Mouse (Mus musculus): ENCODE data around the gene Mad1l1. TPM values are rescaled to one million over a fixed set of nuclear protein-coding genes. Genes with fewer than 3 reads are reported as not detected.

Gene Mad1l1
- polyA plus RNA-seq, 1 experiment from 2014 or later: 39.8 TPM

DNA sequence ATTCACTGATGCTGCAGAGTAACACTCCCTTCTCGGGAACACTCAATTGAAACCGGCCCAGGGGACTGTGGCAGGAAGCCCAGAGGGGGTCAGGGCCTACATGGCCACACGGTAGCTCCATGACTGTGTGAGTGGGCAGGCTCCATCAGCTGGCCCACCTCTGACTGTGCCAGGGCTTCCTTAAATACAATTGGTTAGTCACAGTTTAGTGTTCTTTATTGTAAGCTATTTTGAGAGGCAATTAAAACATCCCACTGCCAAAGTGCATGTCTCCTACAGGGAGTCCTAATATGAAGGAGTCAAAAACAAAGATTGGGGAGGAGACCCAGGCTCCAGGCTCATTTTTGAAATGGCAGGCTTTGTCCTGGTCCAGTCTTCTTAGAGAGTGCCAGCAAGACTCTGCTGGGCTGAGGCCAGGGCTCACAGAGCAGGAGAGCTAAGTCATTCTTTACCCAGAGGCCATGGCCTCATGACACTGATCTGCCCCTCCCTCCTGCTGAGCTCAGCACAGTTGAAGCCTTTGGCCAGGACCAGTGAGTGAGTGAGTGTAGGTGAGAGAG is 297.3 kb downstream of the Mad1l1 start:
- Histone ChIP-seq H3K4me1 (no peaks in the 10 kb centered on the region), H3K9me3 (no peaks in the 10 kb centered on the region), H3K36me3 (no peaks in the 10 kb centered on the region), H3K4me2 (no peak overlapping the region), H3K27me3 (replicated peaks) (no peaks in the 10 kb centered on the region), H3K4me3 (replicated peaks) (no peak overlapping the region), H3K9ac (no peak overlapping the region), H3K27ac (no peak overlapping the region)
- 63% methylated on average over 3 of the region's 3 CpGs for WGBS
- ATAC-seq (ENCODE audit: insufficient read depth, low FRiP score, low read depth): peak; percentile 72; the same call in 1 of the 2 replicates

DNA sequence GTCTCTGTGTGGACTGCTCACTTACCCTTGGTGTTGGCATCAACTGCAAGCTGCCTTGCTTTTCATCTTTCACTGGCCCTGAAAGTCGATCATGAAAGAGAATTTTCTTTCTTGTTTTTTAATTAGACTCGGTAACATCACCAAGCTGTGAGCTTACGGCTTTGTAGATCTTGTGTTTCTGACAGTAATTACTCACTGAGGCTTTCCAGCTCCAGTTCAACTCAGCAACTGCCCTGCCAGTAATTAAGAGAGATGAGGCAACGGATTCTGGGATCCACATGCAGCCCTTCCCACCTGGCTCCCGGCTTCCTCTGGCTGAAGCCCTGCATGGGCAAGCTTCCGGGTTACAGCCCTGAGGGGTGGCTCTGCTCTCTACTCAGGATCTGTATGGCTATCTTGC is 298.5 kb downstream of the Mad1l1 start:
- no peaks in the 10 kb centered on the region for H3K9me3 ChIP-seq
- H3K27me3 ChIP-seq (replicated peaks): no peaks in the 10 kb centered on the region
- no peak overlapping the region for H3K9ac ChIP-seq
- ATAC-seq (ENCODE audit: insufficient read depth, low FRiP score, low read depth): no peak
- WGBS: 79% methylated on average over 6 of the region's 6 CpGs
- H3K4me2 ChIP-seq: no peak overlapping the region
- no peak overlapping the region for H3K4me3 ChIP-seq (replicated peaks)
- no peaks in the 10 kb centered on the region for H3K36me3 ChIP-seq
- H3K27ac ChIP-seq: no peak overlapping the region
- no peaks in the 10 kb centered on the region for H3K4me1 ChIP-seq

- no peak overlapping the region for H3K27ac ChIP-seq
- no peaks in the 10 kb centered on the region for H3K27me3 ChIP-seq (replicated peaks)
- no peak overlapping the region for H3K4me2 ChIP-seq
- H3K9me3 ChIP-seq: no peaks in the 10 kb centered on the region
- no peaks in the 10 kb centered on the region for H3K36me3 ChIP-seq
- H3K9ac ChIP-seq: no peak overlapping the region
- ATAC-seq (ENCODE audit: insufficient read depth, low FRiP score, low read depth): no peak
- H3K4me3 ChIP-seq (replicated peaks): no peak overlapping the region
- H3K4me1 ChIP-seq: no peaks in the 10 kb centered on the region
- WGBS: 83% methylated on average over 10 of the region's 10 CpGs
Observed at GRCm38 (mm10) chr5:140021755-140022154, 299.6 kb downstream of the Mad1l1 start.

DNA sequence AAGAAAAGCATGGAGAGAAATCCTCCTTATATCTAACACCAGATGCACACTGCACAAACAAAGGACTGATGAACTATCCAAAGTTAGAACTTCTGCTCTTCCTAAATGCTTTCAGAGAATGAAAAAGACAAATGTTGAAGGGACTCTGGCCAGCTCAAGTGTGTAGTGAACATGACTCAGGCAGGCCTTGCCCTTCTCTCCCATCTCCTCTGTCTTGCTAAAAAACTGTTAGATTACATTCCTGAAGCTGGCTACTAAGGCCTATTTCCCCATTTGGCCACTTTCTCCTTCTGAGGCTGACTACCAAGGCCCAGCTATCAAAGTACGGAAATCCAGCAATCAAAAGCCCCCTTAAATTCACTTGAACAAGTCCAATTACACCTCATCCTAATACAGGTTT is 301.7 kb downstream of the Mad1l1 start:
- Histone ChIP-seq H3K4me3 (replicated peaks) (no peak overlapping the region), H3K9ac (no peak overlapping the region), H3K4me2 (no peak overlapping the region), H3K4me1 (peaks cover 2% of the 10 kb centered on the region; the same call in 1 of the 2 replicates), H3K9me3 (no peaks in the 10 kb centered on the region), H3K36me3 (no peaks in the 10 kb centered on the region), H3K27me3 (replicated peaks) (no peaks in the 10 kb centered on the region), H3K27ac (no peak overlapping the region)
- 97% methylated on average over 1 of the region's 1 CpGs for WGBS
- no peak for ATAC-seq (ENCODE audit: insufficient read depth, low FRiP score, low read depth)

DNA sequence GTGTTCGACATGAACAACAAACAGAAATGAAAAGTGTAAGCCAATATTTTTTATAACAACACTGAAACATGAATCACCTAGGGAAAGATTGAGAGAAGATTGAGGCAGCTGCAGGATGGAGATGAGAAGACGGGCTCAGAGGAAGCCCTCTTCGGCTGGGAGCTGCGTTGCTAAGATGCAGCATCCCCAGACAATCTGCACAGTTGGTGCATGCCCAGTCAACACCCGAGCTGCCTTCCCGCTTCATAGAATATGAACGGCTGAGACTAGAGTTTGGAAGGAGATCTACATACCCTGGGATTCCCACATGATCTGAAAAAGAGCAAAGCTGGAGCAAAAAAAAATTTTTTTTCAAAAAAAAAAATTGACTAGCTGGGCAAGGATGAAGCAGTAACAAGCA is 302.6 kb downstream of the Mad1l1 start:
- H3K9ac ChIP-seq: no peak overlapping the region
- no peaks in the 10 kb centered on the region for H3K9me3 ChIP-seq
- 89% methylated on average over 7 of the region's 7 CpGs for WGBS
- H3K36me3 ChIP-seq: no peaks in the 10 kb centered on the region
- H3K27me3 ChIP-seq (replicated peaks): no peaks in the 10 kb centered on the region
- H3K4me2 ChIP-seq: no peak overlapping the region
- no peak overlapping the region for H3K4me3 ChIP-seq (replicated peaks)
- ATAC-seq (ENCODE audit: insufficient read depth, low FRiP score, low read depth): no peak
- peaks cover 2% of the 10 kb centered on the region; the same call in 1 of the 2 replicates for H3K4me1 ChIP-seq
- no peak overlapping the region for H3K27ac ChIP-seq

- Histone ChIP-seq H3K9me3 (no peaks in the 10 kb centered on the region), H3K4me3 (replicated peaks) (no peak overlapping the region), H3K4me2 (no peak overlapping the region), H3K27me3 (replicated peaks) (no peaks in the 10 kb centered on the region), H3K36me3 (no peaks in the 10 kb centered on the region), H3K4me1 (peaks cover 2% of the 10 kb centered on the region; the same call in 1 of the 2 replicates), H3K9ac (no peak overlapping the region), H3K27ac (no peak overlapping the region)
- 94% methylated on average over 1 of the region's 1 CpGs for WGBS
- ATAC-seq (ENCODE audit: insufficient read depth, low FRiP score, low read depth): no peak
Observed at GRCm38 (mm10) chr5:140016896-140017295, 304.5 kb downstream of the Mad1l1 start.

GRCm38 (mm10) chr5:140013652-140014051 is 307.7 kb downstream of the Mad1l1 start:
- Histone ChIP-seq H3K9me3 (no peaks in the 10 kb centered on the region), H3K36me3 (no peaks in the 10 kb centered on the region), H3K27me3 (replicated peaks) (no peaks in the 10 kb centered on the region), H3K9ac (no peak overlapping the region), H3K4me1 (peaks cover 2% of the 10 kb centered on the region; the same call in 1 of the 2 replicates), H3K4me3 (replicated peaks) (no peak overlapping the region), H3K27ac (no peak overlapping the region), H3K4me2 (no peak overlapping the region)
- ATAC-seq (ENCODE audit: insufficient read depth, low FRiP score, low read depth): no peak
- WGBS: 78% methylated on average over 5 of the region's 5 CpGs

- Histone ChIP-seq H3K27me3 (replicated peaks) (no peaks in the 10 kb centered on the region), H3K4me3 (replicated peaks) (no peak overlapping the region), H3K36me3 (no peaks in the 10 kb centered on the region), H3K4me1 (peaks cover 3% of the 10 kb centered on the region; the same call in 1 of the 2 replicates), H3K9ac (no peak overlapping the region), H3K27ac (no peak overlapping the region), H3K4me2 (no peak overlapping the region), H3K9me3 (no peaks in the 10 kb centered on the region)
- peak; percentile 76; the same call in 1 of the 2 replicates for ATAC-seq (ENCODE audit: insufficient read depth, low FRiP score, low read depth)
- WGBS: 78% methylated on average over 12 of the region's 12 CpGs
Observed at GRCm38 (mm10) chr5:140012286-140012967, 308.9 kb downstream of the Mad1l1 start.

- WGBS: 67% methylated on average over 3 of the region's 3 CpGs
- H3K4me3 ChIP-seq (replicated peaks): no peak overlapping the region
- no peak overlapping the region for H3K27ac ChIP-seq
- peaks cover 3% of the 10 kb centered on the region; the same call in 1 of the 2 replicates for H3K4me1 ChIP-seq
- H3K36me3 ChIP-seq: no peaks in the 10 kb centered on the region
- ATAC-seq (ENCODE audit: insufficient read depth, low FRiP score, low read depth): no peak
- H3K4me2 ChIP-seq: no peak overlapping the region
- no peaks in the 10 kb centered on the region for H3K9me3 ChIP-seq
- H3K9ac ChIP-seq: no peak overlapping the region
- no peaks in the 10 kb centered on the region for H3K27me3 ChIP-seq (replicated peaks)
Observed at GRCm38 (mm10) chr5:140010405-140010804, 310.9 kb downstream of the Mad1l1 start.

DNA sequence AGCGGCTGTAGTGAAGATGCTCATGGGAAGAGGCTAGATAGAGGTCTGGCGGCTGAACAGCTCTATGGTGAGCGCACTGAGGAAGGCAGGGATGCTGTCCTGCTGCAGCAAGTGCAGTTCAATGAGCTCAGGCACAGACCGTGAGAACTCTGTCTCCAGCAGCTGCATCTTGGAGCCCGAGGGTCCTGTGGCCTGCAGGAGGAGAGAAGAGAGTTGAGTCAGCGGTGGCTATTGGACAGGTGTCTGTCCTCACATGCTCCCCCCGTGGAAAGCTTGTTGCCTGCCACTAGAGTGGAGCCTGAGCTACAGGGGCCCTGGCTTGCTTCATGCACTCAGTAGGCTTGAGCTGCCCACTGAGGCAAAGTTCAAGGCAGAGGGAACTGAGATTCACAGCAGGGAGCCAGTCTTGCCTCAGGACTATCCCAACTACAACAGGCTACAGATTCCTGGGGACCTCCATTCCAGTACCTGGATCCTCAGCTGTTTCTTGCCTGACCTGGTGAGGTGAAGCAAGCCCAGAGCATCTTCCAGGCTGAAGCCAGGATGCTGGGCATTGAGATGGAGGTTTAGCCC is 312.2 kb downstream of the Mad1l1 start:
- Histone ChIP-seq H3K27ac (no peak overlapping the region), H3K9ac (no peak overlapping the region), H3K4me1 (0 out of 2 replicates have a peak, but pooled peaks cover 3% of the 10 kb centered on the region), H3K9me3 (no peaks in the 10 kb centered on the region), H3K4me3 (replicated peaks) (no peak overlapping the region), H3K36me3 (no peaks in the 10 kb centered on the region), H3K27me3 (replicated peaks) (no peaks in the 10 kb centered on the region), H3K4me2 (no peak overlapping the region)
- ATAC-seq (ENCODE audit: insufficient read depth, low FRiP score, low read depth): no peak
- 76% methylated on average over 7 of the region's 7 CpGs for WGBS

DNA sequence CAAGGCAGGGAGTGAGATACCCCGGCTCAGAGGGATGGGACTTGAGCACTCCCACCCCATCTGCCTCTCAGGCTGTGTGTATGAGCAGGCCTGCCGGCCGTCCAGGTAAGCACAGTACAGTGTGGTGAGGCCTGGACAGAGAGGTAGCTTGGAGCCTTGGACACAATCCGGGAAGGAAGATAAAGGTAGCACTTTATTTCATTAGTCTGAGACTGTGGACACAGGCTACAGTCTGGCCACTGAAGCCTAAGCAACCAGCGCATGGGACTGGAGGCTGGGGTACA is 312.9 kb downstream of the Mad1l1 start:
- Histone ChIP-seq H3K36me3 (no peaks in the 10 kb centered on the region), H3K4me1 (0 out of 2 replicates have a peak, but pooled peaks cover 3% of the 10 kb centered on the region), H3K4me2 (no peak overlapping the region), H3K9ac (no peak overlapping the region), H3K27me3 (replicated peaks) (no peaks in the 10 kb centered on the region), H3K27ac (no peak overlapping the region), H3K4me3 (replicated peaks) (no peak overlapping the region), H3K9me3 (no peaks in the 10 kb centered on the region)
- WGBS: 79% methylated on average over 5 of the region's 5 CpGs
- ATAC-seq (ENCODE audit: insufficient read depth, low FRiP score, low read depth): no peak

DNA sequence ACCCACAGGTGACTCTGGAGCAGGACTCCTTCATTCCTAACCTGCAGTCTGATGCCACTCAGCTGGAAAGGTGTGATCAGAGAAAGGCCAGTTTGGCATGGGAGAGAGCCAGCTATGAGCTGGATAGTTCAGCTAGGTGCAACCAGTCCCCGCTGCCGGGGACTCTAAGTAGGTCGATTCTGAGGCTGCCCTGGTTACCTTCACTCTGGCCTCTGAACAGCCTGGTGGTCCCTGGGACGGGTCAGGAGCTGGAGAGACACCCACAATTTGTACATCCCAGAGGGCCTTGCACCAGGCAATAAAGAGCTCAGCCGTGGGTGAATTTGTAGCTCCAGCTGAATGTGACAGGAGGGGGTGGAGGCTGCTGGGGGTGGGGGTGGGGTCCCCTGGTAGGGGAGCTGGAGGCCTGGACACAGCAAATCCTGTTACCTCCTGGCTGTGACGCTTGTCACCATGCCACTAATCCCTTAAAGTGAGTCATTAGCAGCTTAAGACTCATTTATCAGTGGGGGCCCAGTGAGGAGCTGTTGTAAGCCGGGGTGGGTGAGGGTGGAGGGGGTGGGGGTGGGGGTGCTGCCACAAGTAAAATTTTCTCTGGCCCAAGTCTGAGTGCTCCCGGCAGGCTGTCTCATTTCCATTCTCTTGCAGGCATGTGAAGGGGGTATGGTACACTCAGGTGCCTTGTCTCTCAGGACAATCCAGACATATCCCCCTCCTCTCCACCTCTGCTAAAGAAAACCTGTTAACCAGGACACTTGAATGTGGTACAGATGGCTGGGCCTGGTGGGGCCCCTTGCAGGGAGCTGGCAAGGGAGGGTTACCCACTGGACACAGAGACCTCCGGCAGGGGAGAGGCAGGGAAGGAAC is 313.5 kb downstream of the Mad1l1 start:
- no peak for ATAC-seq (ENCODE audit: insufficient read depth, low FRiP score, low read depth)
- H3K4me1 ChIP-seq: 0 out of 2 replicates have a peak, but pooled peaks cover 3% of the 10 kb centered on the region
- H3K27ac ChIP-seq: no peak overlapping the region
- no peak overlapping the region for H3K4me3 ChIP-seq (replicated peaks)
- H3K9me3 ChIP-seq: no peaks in the 10 kb centered on the region
- no peak overlapping the region for H3K4me2 ChIP-seq
- no peaks in the 10 kb centered on the region for H3K36me3 ChIP-seq
- WGBS: 52% methylated on average over 9 of the region's 9 CpGs
- H3K27me3 ChIP-seq (replicated peaks): no peaks in the 10 kb centered on the region
- no peak overlapping the region for H3K9ac ChIP-seq
